Mouse (Mus musculus): ENCODE data around the gene Serpina10. TPM values are rescaled to one million over a fixed set of nuclear protein-coding genes. Genes with fewer than 3 reads are reported as not detected.

The Serpina10 gene
- polyA plus RNA-seq, 1 experiment from 2014 or later, result 3.3 TPM

- no peak for ATAC-seq (ENCODE audit: insufficient read depth, low FRiP score)
- no peak overlapping the region for H3K27ac ChIP-seq (ENCODE audit: low read length)
- H3K4me2 ChIP-seq (ENCODE audit: low read depth, low read length), result no peak overlapping the region
- H3K9ac ChIP-seq (ENCODE audit: low read length), result no peak overlapping the region
- H3K36me3 ChIP-seq (ENCODE audit: control insufficient read depth, insufficient read depth, low read length), result no peaks in the 10 kb centered on the region
- no peaks in the 10 kb centered on the region for H3K9me3 ChIP-seq (replicated peaks; ENCODE audit: control insufficient read depth, low read length)
- no peaks in the 10 kb centered on the region for H3K27me3 ChIP-seq (ENCODE audit: control insufficient read depth, insufficient read depth, low read length)
- H3K4me1 ChIP-seq (ENCODE audit: control insufficient read depth, insufficient read depth, low read length), result no peaks in the 10 kb centered on the region
- 52% methylated on average over 6 of the region's 6 CpGs for WGBS
- H3K4me3 ChIP-seq (replicated peaks; ENCODE audit: low read length), result no peak overlapping the region
These were observed 61.6 kb downstream of the Serpina10 start for GRCm38 (mm10) chr12:103569690-103570089.

- H3K27ac ChIP-seq (ENCODE audit: low read length), result no peak overlapping the region
- no peaks in the 10 kb centered on the region for H3K9me3 ChIP-seq (replicated peaks; ENCODE audit: control insufficient read depth, low read length)
- 53% methylated on average over 3 of the region's 3 CpGs for WGBS
- H3K4me2 ChIP-seq (ENCODE audit: low read depth, low read length), result no peak overlapping the region
- no peaks in the 10 kb centered on the region for H3K27me3 ChIP-seq (ENCODE audit: control insufficient read depth, insufficient read depth, low read length)
- H3K4me3 ChIP-seq (replicated peaks; ENCODE audit: low read length), result no peak overlapping the region
- ATAC-seq (ENCODE audit: insufficient read depth, low FRiP score), result no peak
- H3K36me3 ChIP-seq (ENCODE audit: control insufficient read depth, insufficient read depth, low read length), result no peaks in the 10 kb centered on the region
- no peak overlapping the region for H3K9ac ChIP-seq (ENCODE audit: low read length)
- no peaks in the 10 kb centered on the region for H3K4me1 ChIP-seq (ENCODE audit: control insufficient read depth, insufficient read depth, low read length)
These were observed 64.1 kb downstream of the Serpina10 start for GRCm38 (mm10) chr12:103567129-103567528.

GRCm38 (mm10) chr12:103565151-103565550 is 66.1 kb downstream of the Serpina10 start:
- no peak for ATAC-seq (ENCODE audit: insufficient read depth, low FRiP score)
- Histone ChIP-seq H3K27me3 (ENCODE audit: control insufficient read depth, insufficient read depth, low read length) (no peaks in the 10 kb centered on the region), H3K4me3 (replicated peaks; ENCODE audit: low read length) (no peak overlapping the region), H3K4me2 (ENCODE audit: low read depth, low read length) (no peak overlapping the region), H3K9ac (ENCODE audit: low read length) (no peak overlapping the region), H3K9me3 (replicated peaks; ENCODE audit: control insufficient read depth, low read length) (no peaks in the 10 kb centered on the region), H3K4me1 (ENCODE audit: control insufficient read depth, insufficient read depth, low read length) (no peaks in the 10 kb centered on the region), H3K36me3 (ENCODE audit: control insufficient read depth, insufficient read depth, low read length) (no peaks in the 10 kb centered on the region), H3K27ac (ENCODE audit: low read length) (no peak overlapping the region)
- 78% methylated on average over 7 of the region's 7 CpGs for WGBS

Other genes starting within 250 kb of the Serpina10 start
- gene Otub2, start 242.8 kb downstream of the Serpina10 start, polyA plus RNA-seq (2015; fragmentation: Nextera tagmentation; extraction: Ambion mirVana), result 10.6 and 12.2 TPM in 2 replicates
- gene 9330161L09Rik, start 223.6 kb downstream of the Serpina10 start, polyA plus RNA-seq (2015; fragmentation: Nextera tagmentation; extraction: Ambion mirVana), result 0.18 and 0.39 TPM in 2 replicates
- 79.8 and 85.7 TPM in 2 replicates for gene Ddx24, start 205.6 kb downstream of the Serpina10 start, polyA plus RNA-seq (2015; fragmentation: Nextera tagmentation; extraction: Ambion mirVana)
- 49.3 and 56.6 TPM in 2 replicates for gene Ifi27, start 197.2 kb downstream of the Serpina10 start, polyA plus RNA-seq (2015; fragmentation: Nextera tagmentation; extraction: Ambion mirVana)
- 17.0 and 18.1 TPM in 2 replicates for gene Ifi27l2a, start 187.8 kb downstream of the Serpina10 start, polyA plus RNA-seq (2015; fragmentation: Nextera tagmentation; extraction: Ambion mirVana)
- 9.2 and 10.2 TPM in 2 replicates for gene Ifi27l2b, start 174.2 kb downstream of the Serpina10 start, polyA plus RNA-seq (2015; fragmentation: Nextera tagmentation; extraction: Ambion mirVana)
- gene Ppp4r4, start 99.2 kb downstream of the Serpina10 start, polyA plus RNA-seq (2015; fragmentation: Nextera tagmentation; extraction: Ambion mirVana), result 1.1 and 1.4 TPM in 2 replicates
- 142 and 172 TPM in 2 replicates for gene Serpina6, start 25.8 kb upstream of the Serpina10 start, polyA plus RNA-seq (2015; fragmentation: Nextera tagmentation; extraction: Ambion mirVana)
- 0.19 and 0.50 TPM in 2 replicates for gene Serpina16, start 44.7 kb upstream of the Serpina10 start, polyA plus RNA-seq (2015; fragmentation: Nextera tagmentation; extraction: Ambion mirVana)
- gene Serpina1f, start 64.1 kb upstream of the Serpina10 start, polyA plus RNA-seq (2015; fragmentation: Nextera tagmentation; extraction: Ambion mirVana), result not detected in 2 replicates
- 15.5 and 17.5 TPM in 2 replicates for gene Serpina1d, start 142.1 kb upstream of the Serpina10 start, polyA plus RNA-seq (2015; fragmentation: Nextera tagmentation; extraction: Ambion mirVana)
- gene Serpina1b, start 198.9 kb upstream of the Serpina10 start, polyA plus RNA-seq (2015; fragmentation: Nextera tagmentation; extraction: Ambion mirVana), result 34.2 and 47.5 TPM in 2 replicates
- gene Serpina1a, start 232.1 kb upstream of the Serpina10 start, polyA plus RNA-seq (2015; fragmentation: Nextera tagmentation; extraction: Ambion mirVana), result 29.1 and 33.5 TPM in 2 replicates